Mouse (Mus musculus) liver, embryonic 11.5 days (tissue): Measurements from ENCODE around the gene Gys1. TPM values are rescaled to one million over a fixed set of nuclear protein-coding genes. Genes with fewer than 3 reads are reported as not detected.
"Not testable (repeated sequence)": the region's sequence is repeated elsewhere in the genome, so short reads cannot be mapped to it uniquely, and the experiment has no call there.

Experiments
- ATAC-seq: fragments of 200-750 bp; cut with Nextera tagmentation; replicated peaks from 2 replicates; pipeline ENCODE4 v1.8.0; 2017; ENCODE audit warnings: moderate number of reproducible peaks, mild to moderate bottlenecking, moderate TSS enrichment, moderate library complexity; ENCODE audit not compliant: low FRiP score
- DNase-seq: peaks from one replicate; pipeline ENCODE4 v3.0.0-alpha.2; 2017; ENCODE audit warnings: low spot score
- H3K27ac ChIP-seq: fragments of 300-500 bp; sonication (generic); 2 replicates; pipeline ENCODE4 v1.5.1; 2014; ENCODE audit warnings: mild to moderate bottlenecking, low read depth, low read length, control low read depth
- H3K27me3 ChIP-seq: fragments of 300-500 bp; sonication (generic); replicated peaks from 2 replicates; pipeline ENCODE4 v1.6.1; 2014; ENCODE audit warnings: low read length, mixed read lengths; ENCODE audit not compliant: control insufficient read depth, insufficient read depth
- H3K36me3 ChIP-seq: fragments of 300-500 bp; sonication (generic); 2 replicates; pipeline ENCODE4 v1.6.1; 2014; ENCODE audit warnings: mild to moderate bottlenecking, low read length, moderate library complexity, mixed read lengths; ENCODE audit not compliant: control insufficient read depth, insufficient read depth
- H3K4me1 ChIP-seq: fragments of 300-500 bp; sonication (generic); replicated peaks from 2 replicates; pipeline ENCODE4 v1.6.1; 2014; ENCODE audit warnings: low read length, mixed read lengths; ENCODE audit not compliant: control insufficient read depth, insufficient read depth
- H3K4me2 ChIP-seq: fragments of 300-500 bp; sonication (generic); 2 replicates; pipeline ENCODE4 v1.6.1; 2014; ENCODE audit warnings: mild to moderate bottlenecking, control low read depth, moderate library complexity
- H3K4me3 ChIP-seq: fragments of 300-500 bp; sonication (generic); 2 replicates; pipeline ENCODE4 v1.5.1; 2014; ENCODE audit warnings: low read depth, low read length, control low read depth
- H3K9ac ChIP-seq: fragments of 300-500 bp; sonication (generic); 2 replicates; pipeline ENCODE4 v1.6.1; 2014; ENCODE audit warnings: low read depth, low read length, control low read depth
- H3K9me3 ChIP-seq: fragments of 300-500 bp; sonication (generic); 2 replicates; pipeline ENCODE4 v1.6.1; 2016; ENCODE audit warnings: low read length, inconsistent platforms, mixed read lengths; ENCODE audit not compliant: control insufficient read depth
- WGBS: fragments of 180-500 bp; shearing (Covaris S2); extraction: QIAGEN DNeasy Blood & Tissue Kit; methylation state at CpG from one replicate; pipeline ENCODE4 v1.1.7; 2014; 5-methylcytosine and 5-hydroxymethylcytosine counted together
- polyA plus RNA-seq: library from polyadenylated mRNA; unstranded; fragments of >200 nt; fragmentation: Nextera tagmentation; extraction: Ambion mirVana; gene quantifications from 2 replicates; pipeline ENCODE4 v1.2.1, GENCODE M21; 2014

The Gys1 gene
- polyA plus RNA-seq: 21.4 and 23.7 TPM in 2 replicates

GRCm38 (mm10) chr7:45434203-45435015 lies at the start of gene Gys1:
Gene Gys1 (plus strand): TSS chr7:45434844.
- H3K9me3 ChIP-seq: no peaks in the 10 kb centered on the region
- H3K36me3 ChIP-seq: peaks cover 17% of the 10 kb centered on the region
- peak within 1 kb of the TSS; percentile 89 for H3K4me2 ChIP-seq
- peak within 1 kb of the TSS; percentile 81 for H3K27ac ChIP-seq
- H3K4me3 ChIP-seq: peak within 1 kb of the TSS; percentile 83
- no peaks in the 10 kb centered on the region for H3K27me3 ChIP-seq
- peak within 1 kb of the TSS; percentile 86 for H3K9ac ChIP-seq
- under 1% methylated on average over 45 of the region's 45 CpGs for WGBS
- peaks cover 32% of the 10 kb centered on the region for H3K4me1 ChIP-seq
- DNase-seq (peak; percentile 100), ATAC-seq (peak; percentile 97)

GRCm38 (mm10) chr7:45386077-45386476 lies 48.6 kb upstream of the Gys1 start:
- 92% methylated on average over 3 of the region's 3 CpGs for WGBS
- Histone ChIP-seq H3K36me3 (peaks cover 93% of the 10 kb centered on the region), H3K9me3 (no peaks in the 10 kb centered on the region), H3K4me2 (no peak overlapping the region), H3K4me1 (no peaks in the 10 kb centered on the region), H3K27ac (no peak overlapping the region; the same call in 1 of the 2 replicates), H3K4me3 (no peak overlapping the region), H3K9ac (no peak overlapping the region), H3K27me3 (no peaks in the 10 kb centered on the region)
- DNase-seq (no peak), ATAC-seq (no peak)

DNA sequence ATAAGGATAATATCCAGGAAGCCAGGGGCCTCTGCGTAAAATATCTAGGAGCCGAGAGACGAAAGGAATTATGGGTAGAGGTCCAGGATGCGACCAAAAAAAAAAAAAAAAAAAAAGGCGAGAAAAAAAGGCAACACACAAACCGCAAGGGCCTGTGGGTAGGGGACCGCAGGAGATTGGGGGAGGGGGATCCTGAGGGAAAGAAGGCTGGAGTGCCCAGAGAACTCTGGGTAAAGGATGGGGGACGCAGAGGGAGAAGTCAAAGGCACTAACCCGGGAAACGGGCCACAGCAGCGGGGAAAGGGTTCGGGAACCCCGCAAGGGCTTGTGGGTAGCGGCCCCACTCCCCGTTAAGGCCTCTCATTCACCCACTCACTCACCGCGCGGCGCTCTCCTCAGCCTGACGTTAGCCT lies 39.5 kb upstream of the Gys1 start:
- under 1% methylated on average over 19 of the region's 20 CpGs for WGBS
- ATAC-seq (peak; percentile 67), DNase-seq (no peak)
- no peaks in the 10 kb centered on the region for H3K9me3 ChIP-seq
- peak overlapping the region; percentile 92 for H3K9ac ChIP-seq
- peaks cover 19% of the 10 kb centered on the region for H3K4me1 ChIP-seq
- H3K27me3 ChIP-seq: no peaks in the 10 kb centered on the region
- H3K4me3 ChIP-seq: peak overlapping the region; percentile 70
- H3K4me2 ChIP-seq: peak overlapping the region; percentile 100
- peaks cover 28% of the 10 kb centered on the region for H3K36me3 ChIP-seq
- peak overlapping the region; percentile 96 for H3K27ac ChIP-seq

GRCm38 (mm10) chr7:45395578-45396336 lies 38.9 kb upstream of the Gys1 start, which contains the start of gene Snrnp70:
Gene Snrnp70 (minus strand): TSS chr7:45395742.
- Histone ChIP-seq H3K27ac (peak within 1 kb of the TSS; percentile 96), H3K4me1 (peaks cover 19% of the 10 kb centered on the region), H3K36me3 (peaks cover 22% of the 10 kb centered on the region), H3K4me2 (peak within 1 kb of the TSS; percentile 100), H3K9me3 (no peaks in the 10 kb centered on the region), H3K27me3 (no peaks in the 10 kb centered on the region), H3K9ac (peak within 1 kb of the TSS; percentile 92), H3K4me3 (peak within 1 kb of the TSS; percentile 70)
- DNase-seq (peak; percentile 100), ATAC-seq (peak; percentile 96)
- WGBS: under 1% methylated on average over 60 of the region's 60 CpGs

GRCm38 (mm10) chr7:45396337-45396775 lies 38.3 kb upstream of the Gys1 start:
- Histone ChIP-seq H3K9ac (peak overlapping the region; percentile 63; the same call in 1 of the 2 replicates), H3K36me3 (peaks cover 18% of the 10 kb centered on the region), H3K4me1 (peaks cover 19% of the 10 kb centered on the region), H3K4me2 (peak overlapping the region; percentile 76), H3K4me3 (peak overlapping the region; percentile 70), H3K27ac (peak overlapping the region; percentile 85)
- not testable (repeated sequence) for H3K9me3 ChIP-seq, DNase-seq, H3K27me3 ChIP-seq
- WGBS: 2% methylated on average over 3 of the region's 3 CpGs
- ATAC-seq: peak; percentile 55

- ATAC-seq (no peak), DNase-seq (no peak)
- Histone ChIP-seq H3K9me3 (no peaks in the 10 kb centered on the region), H3K4me2 (no peak overlapping the region), H3K36me3 (peaks cover 14% of the 10 kb centered on the region), H3K27ac (no peak overlapping the region), H3K4me3 (no peak overlapping the region), H3K9ac (no peak overlapping the region), H3K27me3 (no peaks in the 10 kb centered on the region), H3K4me1 (peaks cover 19% of the 10 kb centered on the region)
- 63% methylated on average over 2 of the region's 2 CpGs for WGBS
Observed at GRCm38 (mm10) chr7:45396787-45397186, 37.9 kb upstream of the Gys1 start.

GRCm38 (mm10) chr7:45401521-45402085 lies 33.0 kb upstream of the Gys1 start:
- peaks cover 15% of the 10 kb centered on the region for H3K27me3 ChIP-seq
- H3K27ac ChIP-seq: no peak overlapping the region
- H3K4me1 ChIP-seq: peaks cover 6% of the 10 kb centered on the region; the same call in 1 of the 2 replicates
- no peak overlapping the region for H3K9ac ChIP-seq
- no peak overlapping the region for H3K4me2 ChIP-seq
- DNase-seq (no peak), ATAC-seq (no peak)
- no peaks in the 10 kb centered on the region for H3K9me3 ChIP-seq
- H3K36me3 ChIP-seq: no peaks in the 10 kb centered on the region
- H3K4me3 ChIP-seq: no peak overlapping the region
- WGBS: 74% methylated on average over 10 of the region's 10 CpGs

DNA sequence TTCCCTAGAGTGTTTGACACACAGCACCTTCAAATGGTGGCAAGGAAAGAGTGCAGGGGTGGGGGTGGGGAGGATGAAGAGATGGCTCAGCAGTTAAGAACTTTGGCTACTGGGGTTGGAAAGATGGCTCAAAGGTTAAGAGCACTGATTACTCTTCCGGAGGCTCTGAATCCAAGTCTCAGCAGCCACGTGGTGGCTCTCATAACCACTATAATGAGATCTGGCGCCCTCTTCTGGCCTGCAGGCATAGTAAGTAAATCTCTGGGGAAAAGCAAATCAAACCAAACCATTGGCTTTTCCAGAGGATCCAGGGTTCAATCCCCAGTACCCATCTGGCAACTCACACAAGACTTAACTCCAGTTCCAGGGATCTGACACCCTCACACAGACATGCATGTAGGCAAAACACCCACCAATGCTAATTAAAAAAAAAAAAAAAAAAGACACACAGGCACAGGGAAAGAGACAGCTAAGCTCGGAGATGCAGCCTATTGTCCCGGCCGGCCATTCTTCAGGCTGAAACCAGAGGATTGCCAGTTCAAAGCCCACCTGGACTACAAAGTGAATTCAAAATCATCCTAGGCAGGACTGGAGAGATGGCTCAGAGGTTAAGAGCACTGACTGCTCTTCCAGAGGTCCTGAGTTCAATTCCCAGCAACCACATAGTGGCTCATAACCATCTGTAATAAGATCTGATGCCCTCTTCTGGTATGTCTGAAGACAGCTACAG lies 30.9 kb upstream of the Gys1 start:
- whole genome bisulfite sequencing: 43% methylated on average over 6 of the region's 6 CpGs

More for the DNA sequence above, 30.9 kb upstream of the Gys1 start:
- Histone ChIP-seq H3K4me3 (no peak overlapping the region), H3K4me1 (peaks cover 4% of the 10 kb centered on the region; the same call in 1 of the 2 replicates), H3K9ac (no peak overlapping the region), H3K36me3 (no peaks in the 10 kb centered on the region), H3K4me2 (no peak overlapping the region), H3K27me3 (peaks cover 36% of the 10 kb centered on the region), H3K9me3 (no peaks in the 10 kb centered on the region), H3K27ac (no peak overlapping the region)
- DNase-seq: no peak
- ATAC-seq: no peak
